Mouse (Mus musculus) testis, adult 2 months (tissue): Measurements from ENCODE around the gene Ccdc144b. TPM values are rescaled to one million over a fixed set of nuclear protein-coding genes. Genes with fewer than 3 reads are reported as not detected.

Experiments used
- H3K27ac ChIP-seq: fragments of 200-500 bp; 2 replicates; pipeline ENCODE4 v1.5.1; 2012; ENCODE audit warnings: low read depth, low read length; ENCODE audit not compliant: control insufficient read depth, insufficient read depth
- H3K27me3 ChIP-seq: fragments of 200-500 bp; 2 replicates; pipeline ENCODE4 v1.6.1; 2012; ENCODE audit warnings: mild to moderate bottlenecking, low read length, moderate library complexity; ENCODE audit not compliant: control insufficient read depth, insufficient read depth
- H3K36me3 ChIP-seq: fragments of 200-500 bp; 2 replicates; pipeline ENCODE4 v1.6.1; 2012; ENCODE audit warnings: mild to moderate bottlenecking, low read length; ENCODE audit not compliant: control insufficient read depth, insufficient read depth
- H3K4me1 ChIP-seq: fragments of 200-500 bp; 2 replicates; pipeline ENCODE4 v1.6.1; 2012; ENCODE audit warnings: low read length; ENCODE audit not compliant: control insufficient read depth, insufficient read depth
- H3K4me3 ChIP-seq: fragments of 200-500 bp; 2 replicates; pipeline ENCODE4 v1.5.1; 2012; ENCODE audit warnings: low read depth, mild to moderate bottlenecking, low read length, moderate library complexity, mixed read lengths; ENCODE audit not compliant: control insufficient read depth
- CTCF ChIP-seq: fragments of 200-500 bp; IDR thresholded peaks from 2 replicates; pipeline ENCODE4 v1.5.1; 2012; ENCODE audit warnings: low read depth, mild to moderate bottlenecking, inconsistent platforms, low read length, moderate library complexity; ENCODE audit not compliant: control insufficient read depth, insufficient read depth, insufficient replicate concordance
- POLR2A ChIP-seq: fragments of 200-500 bp; IDR thresholded peaks from 2 replicates; pipeline ENCODE4 v1.6.1; 2012; ENCODE audit warnings: low read depth, mild to moderate bottlenecking, inconsistent platforms, low read length, moderate library complexity; ENCODE audit not compliant: control insufficient read depth
- polyA plus RNA-seq: library from polyadenylated mRNA; depleted of rRNA; stranded (reverse); fragments of >200 nt; gene quantifications from 2 replicates; pipeline ENCODE4 v1.2.3, GENCODE M21; 2012

The Ccdc144b gene
- polyA plus RNA-seq, 1 experiment: 3.8 TPM

- H3K4me1 ChIP-seq: no peaks in the 10 kb centered on the region
- H3K4me3 ChIP-seq: no peak overlapping the region
- no peak overlapping the region for H3K27ac ChIP-seq
- peaks cover 4% of the 10 kb centered on the region; the same call in 1 of the 2 replicates for H3K36me3 ChIP-seq
- no peaks in the 10 kb centered on the region for H3K27me3 ChIP-seq
- no peak for TF ChIP-seq POLR2A
- TF ChIP-seq CTCF: no peak
Measured at GRCm38 (mm10) chr3:36077386-36077785, 24.0 kb upstream of the Ccdc144b start.

GRCm38 (mm10) chr3:36075466-36075865 is 22.1 kb upstream of the Ccdc144b start:
- TF ChIP-seq CTCF: no peak
- no peak for TF ChIP-seq POLR2A
- Histone ChIP-seq H3K27me3 (no peaks in the 10 kb centered on the region), H3K4me1 (no peaks in the 10 kb centered on the region), H3K36me3 (peaks cover 4% of the 10 kb centered on the region; the same call in 1 of the 2 replicates), H3K4me3 (no peak overlapping the region), H3K27ac (no peak overlapping the region)

- Histone ChIP-seq H3K4me3 (no peak overlapping the region), H3K27me3 (no peaks in the 10 kb centered on the region), H3K36me3 (peaks cover 4% of the 10 kb centered on the region; the same call in 1 of the 2 replicates), H3K27ac (no peak overlapping the region), H3K4me1 (no peaks in the 10 kb centered on the region)
- TF ChIP-seq POLR2A: no peak
Measured at GRCm38 (mm10) chr3:36074231-36074630, 20.9 kb upstream of the Ccdc144b start.

- peaks cover 4% of the 10 kb centered on the region; the same call in 1 of the 2 replicates for H3K36me3 ChIP-seq
Measured at GRCm38 (mm10) chr3:36071047-36071446, 17.7 kb upstream of the Ccdc144b start.

GRCm38 (mm10) chr3:36070436-36070835 is 17.1 kb upstream of the Ccdc144b start:
- Histone ChIP-seq H3K4me1 (peaks cover 4% of the 10 kb centered on the region), H3K27ac (no peak overlapping the region), H3K36me3 (peaks cover 4% of the 10 kb centered on the region; the same call in 1 of the 2 replicates), H3K4me3 (no peak overlapping the region), H3K27me3 (no peaks in the 10 kb centered on the region)
- no peak for TF ChIP-seq POLR2A
- no peak for TF ChIP-seq CTCF

More at GRCm38 (mm10) chr3:36071047-36071446, 17.7 kb upstream of the Ccdc144b start:
- Histone ChIP-seq H3K27me3 (no peaks in the 10 kb centered on the region), H3K4me1 (peaks cover 4% of the 10 kb centered on the region), H3K27ac (no peak overlapping the region), H3K4me3 (no peak overlapping the region)
- TF ChIP-seq CTCF (no peak), POLR2A (no peak)

- H3K27me3 ChIP-seq: no peaks in the 10 kb centered on the region
- no peak for TF ChIP-seq POLR2A
- no peak for TF ChIP-seq CTCF
- H3K4me3 ChIP-seq: no peak overlapping the region
- peaks cover 4% of the 10 kb centered on the region for H3K4me1 ChIP-seq
- H3K27ac ChIP-seq: no peak overlapping the region
- no peaks in the 10 kb centered on the region; the same call in 1 of the 2 replicates for H3K36me3 ChIP-seq
Measured at GRCm38 (mm10) chr3:36067731-36068130, 14.4 kb upstream of the Ccdc144b start.

GRCm38 (mm10) chr3:36065843-36066651 is 12.7 kb upstream of the Ccdc144b start, which contains the start of gene Acad9:
Gene Acad9 (plus strand): TSS chr3:36065979.
- Histone ChIP-seq H3K36me3 (no peaks in the 10 kb centered on the region), H3K4me3 (peak within 1 kb of the TSS; percentile 94), H3K4me1 (peaks cover 4% of the 10 kb centered on the region), H3K27me3 (no peaks in the 10 kb centered on the region), H3K27ac (0 out of 2 replicates have a peak within 1 kb of the TSS, but pooled peaks have one; percentile 26)
- peak; percentile 67; the same call in 1 of the 2 replicates for TF ChIP-seq POLR2A
- no peak for TF ChIP-seq CTCF

GRCm38 (mm10) chr3:36065166-36065565 is 11.8 kb upstream of the Ccdc144b start:
- Histone ChIP-seq H3K4me1 (peaks cover 4% of the 10 kb centered on the region), H3K4me3 (no peak overlapping the region), H3K27me3 (no peaks in the 10 kb centered on the region), H3K27ac (no peak overlapping the region), H3K36me3 (no peaks in the 10 kb centered on the region)
- TF ChIP-seq CTCF: no peak
- TF ChIP-seq POLR2A: no peak
